Mouse (Mus musculus) brain, embryonic 14.5 days (tissue): ENCODE measurements around the gene Cln6.

Experiments used
- CTCF ChIP-seq: fragments of 200-500 bp; IDR thresholded peaks from 2 replicates; pipeline ENCODE4 v1.5.1; 2012; ENCODE audit warnings: inconsistent platforms, mild to moderate bottlenecking, moderate library complexity, borderline replicate concordance; ENCODE audit not compliant: insufficient read depth, insufficient read length; ENCODE audit errors: extremely low read depth
- POLR2A ChIP-seq: fragments of 200-500 bp; IDR thresholded peaks from 2 replicates; pipeline ENCODE4 v1.6.1; 2012; ENCODE audit warnings: mild to moderate bottlenecking, inconsistent platforms, borderline replicate concordance; ENCODE audit not compliant: poor library complexity, insufficient read depth, insufficient read length, severe bottlenecking; ENCODE audit errors: extremely low read depth

- TF ChIP-seq CTCF: no peak
- TF ChIP-seq POLR2A: no peak
Measured at GRCm38 (mm10) chr9:62858266-62859019, 19.9 kb downstream of the Cln6 start.
